Mouse (Mus musculus) heart, adult 2 months (tissue): Measurements from ENCODE around the gene Rpl13a.
"Not testable (repeated sequence)": the region's sequence is repeated elsewhere in the genome, so short reads cannot be mapped to it uniquely, and the experiment has no call there.

Source experiments
- CTCF ChIP-seq: fragments of 200-600 bp; IDR thresholded peaks from 2 replicates; pipeline ENCODE4 v1.8.1; 2022; ENCODE audit warnings: antibody characterized with exemption, mild to moderate bottlenecking, moderate library complexity
- EP300 ChIP-seq: fragments of 200-500 bp; IDR thresholded peaks from 2 replicates; pipeline ENCODE4 v1.6.1; 2011; ENCODE audit warnings: low read depth, low read length, control low read depth; ENCODE audit not compliant: insufficient read depth
- POLR2A ChIP-seq: fragments of 200-500 bp; IDR thresholded peaks from 2 replicates; pipeline ENCODE4 v1.6.1; 2011; ENCODE audit warnings: mild to moderate bottlenecking, low read depth, low read length, control low read depth; ENCODE audit not compliant: insufficient read depth

DNA sequence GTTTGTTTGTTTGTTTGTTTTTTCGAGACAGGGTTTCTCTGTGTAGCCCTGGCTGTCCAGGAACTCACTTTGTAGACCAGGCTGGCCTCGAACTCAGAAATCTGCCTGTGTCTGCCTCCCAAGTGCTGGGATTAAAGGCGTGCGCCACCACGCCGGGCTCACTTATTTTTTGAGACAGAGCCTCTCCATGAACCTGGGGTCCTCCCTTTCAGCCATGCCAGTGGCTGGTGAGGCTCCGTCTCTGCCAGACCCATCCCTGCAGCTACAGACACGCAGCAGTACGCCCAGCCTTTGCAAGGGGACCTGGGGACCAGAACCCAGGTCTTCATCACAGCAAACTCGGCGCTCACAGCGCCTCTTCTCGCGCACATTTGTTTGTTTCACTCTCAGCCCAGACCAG is 32.6 kb downstream of the Rpl13a start:
- TF ChIP-seq POLR2A, EP300, CTCF: not testable (repeated sequence)
